Mouse (Mus musculus): ENCODE results near the gene Zfp706.

DNA sequence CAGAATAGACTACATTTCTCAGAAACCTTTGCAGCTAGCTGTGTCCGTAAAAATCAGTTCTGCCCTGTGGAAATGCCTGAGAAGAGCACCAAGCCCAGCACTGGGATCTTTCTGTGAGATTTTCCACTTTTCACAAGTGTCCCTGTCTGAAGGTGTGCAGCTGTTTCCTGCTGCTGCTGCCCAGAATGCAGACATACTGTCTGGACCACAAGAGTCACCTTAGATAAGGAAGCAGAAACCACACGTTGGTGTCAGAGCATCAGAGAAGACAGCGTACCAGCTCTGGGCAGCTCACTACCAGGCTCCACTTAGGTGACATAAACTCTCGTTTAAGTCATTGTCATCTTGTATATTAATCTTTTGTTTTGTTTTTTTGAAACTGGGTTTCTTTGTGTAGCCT lies 41.8 kb downstream of the Zfp706 start:
- TF ChIP-seq CTCF (IDR thresholded peaks at IDR 0.05; ENCODE audit: low read depth) (no peak), EP300 (IDR thresholded peaks at IDR 0.05; ENCODE audit: low read depth) (no peak)

Measured in heart, postnatal 0 days (tissue).